Mouse (Mus musculus): Measurements from ENCODE around the gene Dnajc27. TPM values are rescaled to one million over a fixed set of nuclear protein-coding genes. Genes with fewer than 3 reads are reported as not detected.

Gene Dnajc27
- total RNA-seq (2023), result 13.6 to 21.3 TPM (median 15.5 TPM) in 4 replicates

GRCm38 (mm10) chr12:4082132-4083001 lies at the start of gene Dnajc27:
Dnajc27 (plus strand) TSS chr12:4082583.

GRCm38 (mm10) chr12:4038061-4039041 lies 44.0 kb upstream of the Dnajc27 start, which contains the start of gene Efr3b:
Efr3b (minus strand) TSS chr12:4038915.

GRCm38 (mm10) chr12:4132941-4133846 lies 50.8 kb downstream of the Dnajc27 start, which contains the start of gene Adcy3:
Adcy3 (plus strand) TSS chr12:4133103.

Other genes starting within 250 kb of the Dnajc27 start
- gene Pomc, start 127.6 kb upstream of the Dnajc27 start, total RNA-seq (2023), result 1.2 to 2.1 TPM (median 1.7 TPM) in 4 replicates
- 0.15 to 0.52 TPM in 2 of 4 replicates, not detected in the others for gene Efr3b, start 43.7 kb upstream of the Dnajc27 start, total RNA-seq (2023)
- 8.6 to 12.2 TPM (median 9.9 TPM) in 4 replicates for gene Adcy3, start 50.5 kb downstream of the Dnajc27 start, total RNA-seq (2023)
- gene Ptrhd1, start 151.4 kb downstream of the Dnajc27 start, total RNA-seq (2023), result 5.6 to 6.3 TPM (median 6.0 TPM) in 4 replicates
- 23.5 to 27.6 TPM (median 24.4 TPM) in 4 replicates for gene Cenpo, start 151.7 kb downstream of the Dnajc27 start, total RNA-seq (2023)

All from B cell, adult 62 days (primary cell).